Mouse (Mus musculus): ENCODE measurements at regions not wholly inside any gene's neighbourhood (a gene's known extent, or its start where the extent isn't known, plus 50 kb on each side); places are given as distances from the start of the nearest gene placed in this dataset.

DNA sequence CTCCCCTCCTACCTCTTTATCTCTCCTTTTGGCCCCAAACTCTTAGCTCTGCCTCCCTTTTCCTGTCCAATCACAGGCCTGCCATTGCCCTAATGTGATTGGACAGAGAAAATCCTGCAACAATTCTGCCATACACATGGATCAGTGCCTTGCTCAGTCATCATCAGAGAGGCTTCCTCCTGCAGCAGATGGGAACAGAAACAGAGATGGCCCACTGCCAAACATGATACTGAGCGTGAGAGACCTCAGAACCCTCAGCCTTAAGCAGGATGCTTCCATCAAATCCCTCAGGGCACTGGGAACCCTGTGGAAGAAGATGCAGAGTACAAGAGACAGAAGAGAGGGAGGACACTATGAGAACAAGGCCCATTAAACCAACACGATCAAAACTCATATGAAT lies 62.8 kb upstream of the Cacna2d3 start:
- H3K9ac ChIP-seq (ENCODE audit: low read depth, low read length): no peak overlapping the region
- no peaks in the 10 kb centered on the region for H3K4me1 ChIP-seq (ENCODE audit: control insufficient read depth, insufficient read depth, low read length)
- no peak for ATAC-seq
- WGBS: 78% methylated on average over 2 of the region's 2 CpGs
- H3K27me3 ChIP-seq (replicated peaks; ENCODE audit: control insufficient read depth, insufficient read depth, low read length): no peaks in the 10 kb centered on the region
- no peak overlapping the region for H3K27ac ChIP-seq (ENCODE audit: low read length)
- no peaks in the 10 kb centered on the region for H3K9me3 ChIP-seq (ENCODE audit: control insufficient read depth, low read length)
- H3K4me2 ChIP-seq (ENCODE audit: low read depth, low read length): no peak overlapping the region
- H3K36me3 ChIP-seq (ENCODE audit: control insufficient read depth, insufficient read depth, low read length): no peaks in the 10 kb centered on the region
- H3K4me3 ChIP-seq (ENCODE audit: low read length): no peak overlapping the region

DNA sequence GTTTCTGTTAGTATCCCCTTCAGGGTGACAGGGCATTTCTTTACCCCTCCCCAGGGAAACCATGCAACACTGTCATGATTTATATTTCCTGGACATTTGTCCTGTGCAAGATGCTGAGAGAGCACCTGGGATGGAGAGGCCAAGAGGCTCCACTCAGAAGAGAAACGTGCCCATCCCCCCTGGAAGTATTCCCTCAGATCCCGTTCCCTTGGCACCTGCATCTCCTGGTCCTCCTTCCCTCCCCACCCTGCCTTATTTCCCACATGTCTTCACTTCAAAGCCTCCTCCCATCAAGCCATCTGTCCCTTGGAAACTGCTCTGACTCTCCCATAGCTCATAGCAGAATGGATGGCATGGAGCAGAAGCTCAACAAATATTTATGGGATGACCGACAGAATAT lies 64.8 kb upstream of the Cacna2d3 start:
- no peak overlapping the region for H3K4me3 ChIP-seq (ENCODE audit: low read length)

DNA sequence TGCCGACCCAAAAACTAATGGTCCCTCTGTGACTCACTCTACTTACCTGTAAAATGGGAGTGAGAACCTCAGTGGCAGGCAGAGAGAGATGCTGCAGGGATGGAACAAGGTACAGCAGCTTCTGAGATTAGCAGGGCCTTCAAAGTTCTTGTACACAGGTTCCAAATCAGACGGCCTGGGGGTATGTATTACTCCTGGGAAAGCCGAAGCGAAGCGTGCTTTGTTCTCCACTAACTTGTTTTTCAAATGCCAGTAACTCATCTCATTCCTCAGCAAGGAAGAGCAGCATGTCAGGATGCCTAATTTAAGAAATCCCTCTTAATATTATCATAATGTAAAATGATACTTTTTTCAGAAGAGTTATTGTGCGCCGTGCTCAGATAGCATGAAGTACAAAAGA lies 66.1 kb upstream of the Cacna2d3 start:
- H3K4me1 ChIP-seq (ENCODE audit: control insufficient read depth, insufficient read depth, low read length): no peaks in the 10 kb centered on the region
- H3K9me3 ChIP-seq (ENCODE audit: control insufficient read depth, low read length): no peaks in the 10 kb centered on the region
- no peak overlapping the region for H3K27ac ChIP-seq (ENCODE audit: low read length)
- WGBS: 88% methylated on average over 7 of the region's 7 CpGs
- H3K4me2 ChIP-seq (ENCODE audit: low read depth, low read length): no peak overlapping the region
- no peak overlapping the region for H3K4me3 ChIP-seq (ENCODE audit: low read length)
- H3K9ac ChIP-seq (ENCODE audit: low read depth, low read length): no peak overlapping the region
- no peak for ATAC-seq
- no peaks in the 10 kb centered on the region for H3K27me3 ChIP-seq (replicated peaks; ENCODE audit: control insufficient read depth, insufficient read depth, low read length)
- no peaks in the 10 kb centered on the region for H3K36me3 ChIP-seq (ENCODE audit: control insufficient read depth, insufficient read depth, low read length)

More for the DNA sequence above, 64.8 kb upstream of the Cacna2d3 start:
- H3K9me3 ChIP-seq (ENCODE audit: control insufficient read depth, low read length): no peaks in the 10 kb centered on the region
- ATAC-seq: no peak
- H3K4me1 ChIP-seq (ENCODE audit: control insufficient read depth, insufficient read depth, low read length): no peaks in the 10 kb centered on the region
- H3K27me3 ChIP-seq (replicated peaks; ENCODE audit: control insufficient read depth, insufficient read depth, low read length): no peaks in the 10 kb centered on the region
- no peak overlapping the region for H3K27ac ChIP-seq (ENCODE audit: low read length)
- H3K36me3 ChIP-seq (ENCODE audit: control insufficient read depth, insufficient read depth, low read length): no peaks in the 10 kb centered on the region
- no peak overlapping the region for H3K9ac ChIP-seq (ENCODE audit: low read depth, low read length)
- no peak overlapping the region for H3K4me2 ChIP-seq (ENCODE audit: low read depth, low read length)
- 64% methylated on average over 3 of the region's 3 CpGs for WGBS

DNA sequence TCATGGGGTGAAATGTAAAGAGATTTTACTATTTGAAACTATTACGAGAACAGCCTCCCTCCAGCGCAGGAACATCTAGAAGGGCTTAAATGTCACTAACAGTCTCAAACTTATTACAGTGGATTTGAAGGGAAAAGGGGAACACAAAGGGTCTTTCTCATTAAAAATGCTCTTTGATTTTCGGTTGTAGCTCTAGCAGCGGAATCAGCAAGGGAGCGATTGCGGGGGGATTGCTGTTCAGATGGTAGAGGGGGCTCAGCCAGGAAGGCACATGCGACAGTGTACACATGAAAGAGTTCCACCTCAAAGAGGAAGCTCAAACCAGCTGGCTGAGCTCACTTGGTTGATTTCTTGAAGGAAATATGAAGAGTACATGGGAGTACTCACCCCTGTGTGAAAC lies 66.7 kb upstream of the Cacna2d3 start:
- WGBS: 74% methylated on average over 7 of the region's 7 CpGs
- H3K9ac ChIP-seq (ENCODE audit: low read depth, low read length): no peak overlapping the region
- ATAC-seq: no peak
- no peaks in the 10 kb centered on the region for H3K9me3 ChIP-seq (ENCODE audit: control insufficient read depth, low read length)
- H3K27me3 ChIP-seq (replicated peaks; ENCODE audit: control insufficient read depth, insufficient read depth, low read length): no peaks in the 10 kb centered on the region
- H3K27ac ChIP-seq (ENCODE audit: low read length): no peak overlapping the region
- H3K4me3 ChIP-seq (ENCODE audit: low read length): no peak overlapping the region
- no peak overlapping the region for H3K4me2 ChIP-seq (ENCODE audit: low read depth, low read length)
- no peaks in the 10 kb centered on the region for H3K36me3 ChIP-seq (ENCODE audit: control insufficient read depth, insufficient read depth, low read length)
- H3K4me1 ChIP-seq (ENCODE audit: control insufficient read depth, insufficient read depth, low read length): no peaks in the 10 kb centered on the region

DNA sequence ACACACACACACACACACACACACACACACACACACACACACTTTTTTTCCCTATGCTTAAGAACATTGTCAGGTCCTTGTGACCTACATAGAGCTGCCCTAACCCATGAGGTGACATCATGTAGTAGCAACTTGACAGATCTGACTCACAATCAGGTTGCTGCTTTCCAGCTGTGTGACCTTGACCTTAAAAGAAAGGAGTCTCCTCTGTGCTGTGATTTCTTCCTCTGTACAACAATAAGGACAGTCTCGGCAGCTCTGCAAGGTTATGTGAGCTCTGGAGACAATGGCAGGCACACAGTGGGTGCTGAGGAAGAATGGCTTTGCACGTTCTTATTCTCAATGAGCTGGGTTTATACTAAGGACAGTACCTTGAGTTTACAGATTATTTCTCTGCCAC lies 73.7 kb upstream of the Cacna2d3 start:
- Histone ChIP-seq H3K27me3 (replicated peaks; ENCODE audit: control insufficient read depth, insufficient read depth, low read length) (no peaks in the 10 kb centered on the region), H3K4me3 (ENCODE audit: low read length) (no peak overlapping the region), H3K36me3 (ENCODE audit: control insufficient read depth, insufficient read depth, low read length) (no peaks in the 10 kb centered on the region), H3K27ac (ENCODE audit: low read length) (no peak overlapping the region), H3K9me3 (ENCODE audit: control insufficient read depth, low read length) (no peaks in the 10 kb centered on the region), H3K4me2 (ENCODE audit: low read depth, low read length) (no peak overlapping the region), H3K9ac (ENCODE audit: low read depth, low read length) (no peak overlapping the region), H3K4me1 (ENCODE audit: control insufficient read depth, insufficient read depth, low read length) (no peaks in the 10 kb centered on the region)
- ATAC-seq: no peak
- 44% methylated on average over 2 of the region's 2 CpGs for WGBS

DNA sequence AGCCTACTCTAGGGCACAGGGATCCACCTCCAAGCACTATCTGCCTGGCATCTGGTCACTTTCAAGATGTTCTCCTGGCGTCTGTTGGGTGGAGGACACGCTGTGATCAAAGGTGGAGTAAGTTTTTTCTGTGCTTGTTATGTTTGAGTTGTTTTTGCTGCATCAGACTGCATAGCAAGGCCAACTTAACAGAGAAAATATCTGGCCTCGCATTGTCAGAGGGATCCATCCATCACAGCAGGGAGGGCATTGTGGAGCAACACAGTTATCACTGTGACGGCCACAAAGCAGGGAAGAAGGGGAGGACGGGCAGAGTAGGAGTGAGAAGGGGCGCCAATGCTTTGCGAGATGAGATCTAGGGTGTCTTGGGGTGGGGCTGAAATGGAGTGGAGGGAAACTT lies 74.7 kb upstream of the Cacna2d3 start:
- Histone ChIP-seq H3K4me1 (ENCODE audit: control insufficient read depth, insufficient read depth, low read length) (no peaks in the 10 kb centered on the region), H3K36me3 (ENCODE audit: control insufficient read depth, insufficient read depth, low read length) (no peaks in the 10 kb centered on the region)
- WGBS: 74% methylated on average over 7 of the region's 7 CpGs

DNA sequence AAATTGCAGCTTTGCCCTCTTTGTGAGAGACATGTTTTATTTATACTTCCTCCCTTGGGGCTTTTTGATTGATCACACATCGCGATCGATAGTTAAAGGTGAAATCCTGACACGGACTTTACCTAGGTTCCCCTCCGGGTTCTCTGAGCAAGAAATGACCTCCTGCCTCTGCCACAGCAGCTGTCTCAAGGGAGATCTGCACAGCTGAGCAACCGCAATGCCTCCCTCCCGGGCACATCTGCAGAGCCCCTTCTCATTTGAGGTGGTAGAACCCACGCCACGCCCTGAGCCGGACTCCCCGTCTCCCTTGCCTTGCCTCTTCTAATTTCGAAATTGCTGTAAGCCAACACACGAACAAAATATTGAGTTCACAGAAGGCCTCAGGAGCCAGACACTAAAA lies 78.2 kb upstream of the Cacna2d3 start:
- H3K36me3 ChIP-seq (ENCODE audit: control insufficient read depth, insufficient read depth, low read length): no peaks in the 10 kb centered on the region
- no peaks in the 10 kb centered on the region for H3K27me3 ChIP-seq (replicated peaks; ENCODE audit: control insufficient read depth, insufficient read depth, low read length)
- 80% methylated on average over 13 of the region's 13 CpGs for WGBS
- H3K4me2 ChIP-seq (ENCODE audit: low read depth, low read length): no peak overlapping the region
- no peak overlapping the region for H3K9ac ChIP-seq (ENCODE audit: low read depth, low read length)
- H3K4me3 ChIP-seq (ENCODE audit: low read length): no peak overlapping the region
- no peaks in the 10 kb centered on the region for H3K9me3 ChIP-seq (ENCODE audit: control insufficient read depth, low read length)
- no peak for ATAC-seq
- H3K4me1 ChIP-seq (ENCODE audit: control insufficient read depth, insufficient read depth, low read length): no peaks in the 10 kb centered on the region
- no peak overlapping the region for H3K27ac ChIP-seq (ENCODE audit: low read length)

More for the DNA sequence above, 74.7 kb upstream of the Cacna2d3 start:
- Histone ChIP-seq H3K27me3 (replicated peaks; ENCODE audit: control insufficient read depth, insufficient read depth, low read length) (no peaks in the 10 kb centered on the region), H3K9me3 (ENCODE audit: control insufficient read depth, low read length) (no peaks in the 10 kb centered on the region), H3K4me2 (ENCODE audit: low read depth, low read length) (no peak overlapping the region), H3K27ac (ENCODE audit: low read length) (no peak overlapping the region), H3K4me3 (ENCODE audit: low read length) (no peak overlapping the region), H3K9ac (ENCODE audit: low read depth, low read length) (no peak overlapping the region)
- ATAC-seq: no peak

DNA sequence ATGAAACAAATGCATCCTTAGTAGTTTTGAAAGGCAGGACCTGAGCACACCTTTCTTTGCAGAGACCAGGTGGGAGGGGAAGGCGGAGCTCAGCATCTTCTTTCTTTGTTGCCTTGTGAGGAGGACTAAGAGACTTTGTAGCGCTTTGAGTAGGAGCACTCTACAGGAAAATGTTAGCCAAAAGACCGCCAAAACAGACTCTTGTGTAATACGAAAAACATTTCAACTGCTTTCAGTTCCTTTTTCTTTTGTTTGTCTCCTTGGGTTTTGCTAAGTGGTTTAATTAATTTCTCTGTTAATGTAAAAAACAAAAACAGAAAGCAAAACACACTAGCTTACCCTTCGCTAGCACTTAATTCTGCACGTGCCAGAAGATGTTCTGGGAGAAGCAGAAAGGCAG lies 83.6 kb upstream of the Cacna2d3 start:
- ATAC-seq: no peak
- Histone ChIP-seq H3K36me3 (ENCODE audit: control insufficient read depth, insufficient read depth, low read length) (no peaks in the 10 kb centered on the region), H3K9me3 (ENCODE audit: control insufficient read depth, low read length) (no peaks in the 10 kb centered on the region), H3K4me2 (ENCODE audit: low read depth, low read length) (no peak overlapping the region), H3K27me3 (replicated peaks; ENCODE audit: control insufficient read depth, insufficient read depth, low read length) (no peaks in the 10 kb centered on the region), H3K4me3 (ENCODE audit: low read length) (no peak overlapping the region), H3K4me1 (ENCODE audit: control insufficient read depth, insufficient read depth, low read length) (no peaks in the 10 kb centered on the region), H3K9ac (ENCODE audit: low read depth, low read length) (no peak overlapping the region), H3K27ac (ENCODE audit: low read length) (no peak overlapping the region)
- 84% methylated on average over 6 of the region's 6 CpGs for WGBS

DNA sequence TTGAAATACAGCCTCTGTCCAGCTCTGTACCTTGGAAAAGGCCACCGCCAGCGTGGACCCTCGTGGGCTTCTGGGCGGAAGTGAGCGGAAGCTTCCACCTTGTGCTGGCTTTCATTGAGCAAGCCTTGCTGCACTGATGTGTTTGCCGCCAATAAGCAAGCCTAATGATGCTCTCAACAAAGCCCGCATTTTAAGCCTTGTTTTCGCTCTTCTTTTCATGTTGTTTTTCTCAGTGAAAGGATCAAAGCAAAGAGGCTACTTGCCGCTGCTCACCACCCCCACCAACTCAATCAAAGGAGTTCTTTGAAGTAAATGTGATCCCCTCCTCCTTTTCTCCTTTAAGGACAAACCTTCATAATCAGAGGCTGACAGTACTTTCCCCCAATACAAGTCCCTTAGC lies 86.2 kb upstream of the Cacna2d3 start:
- no peaks in the 10 kb centered on the region for H3K27me3 ChIP-seq (replicated peaks; ENCODE audit: control insufficient read depth, insufficient read depth, low read length)
- H3K4me3 ChIP-seq (ENCODE audit: low read length): no peak overlapping the region
- H3K9ac ChIP-seq (ENCODE audit: low read depth, low read length): no peak overlapping the region
- H3K36me3 ChIP-seq (ENCODE audit: control insufficient read depth, insufficient read depth, low read length): no peaks in the 10 kb centered on the region
- no peaks in the 10 kb centered on the region for H3K4me1 ChIP-seq (ENCODE audit: control insufficient read depth, insufficient read depth, low read length)
- WGBS: 49% methylated on average over 9 of the region's 9 CpGs
- no peak for ATAC-seq
- H3K27ac ChIP-seq (ENCODE audit: low read length): no peak overlapping the region
- H3K4me2 ChIP-seq (ENCODE audit: low read depth, low read length): no peak overlapping the region
- H3K9me3 ChIP-seq (ENCODE audit: control insufficient read depth, low read length): no peaks in the 10 kb centered on the region

DNA sequence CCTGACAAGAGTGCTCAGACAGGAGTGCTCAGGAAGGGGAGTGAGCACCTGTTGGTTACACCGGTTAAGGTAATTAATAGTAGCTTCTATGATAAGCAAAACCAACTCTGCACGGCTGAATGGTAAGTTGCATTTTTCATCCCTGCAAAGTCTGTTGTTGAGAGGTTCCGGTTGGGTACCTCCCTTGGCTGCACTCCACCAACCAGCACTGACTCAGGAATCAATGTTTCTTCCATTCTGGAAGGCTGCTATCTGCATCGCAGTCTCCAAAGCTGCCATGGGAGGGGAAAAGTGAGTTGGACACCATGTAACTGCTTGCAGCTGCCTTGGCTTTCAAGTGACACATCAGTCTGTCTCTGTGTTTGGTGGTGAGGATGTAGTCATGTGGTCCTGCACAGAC lies 93.0 kb upstream of the Cacna2d3 start:
- no peak overlapping the region for H3K9ac ChIP-seq (ENCODE audit: low read depth, low read length)
- H3K4me1 ChIP-seq (ENCODE audit: control insufficient read depth, insufficient read depth, low read length): no peaks in the 10 kb centered on the region
- no peak overlapping the region for H3K4me3 ChIP-seq (ENCODE audit: low read length)
- H3K9me3 ChIP-seq (ENCODE audit: control insufficient read depth, low read length): no peaks in the 10 kb centered on the region
- H3K4me2 ChIP-seq (ENCODE audit: low read depth, low read length): no peak overlapping the region
- WGBS: 73% methylated on average over 4 of the region's 4 CpGs
- H3K27me3 ChIP-seq (replicated peaks; ENCODE audit: control insufficient read depth, insufficient read depth, low read length): no peaks in the 10 kb centered on the region
- no peak overlapping the region for H3K27ac ChIP-seq (ENCODE audit: low read length)
- ATAC-seq: no peak
- H3K36me3 ChIP-seq (ENCODE audit: control insufficient read depth, insufficient read depth, low read length): no peaks in the 10 kb centered on the region
